Mouse (Mus musculus): ENCODE measurements at regions not wholly inside any gene's neighbourhood (a gene's known extent, or its start where the extent isn't known, plus 50 kb on each side); places are given as distances from the start of the nearest gene placed in this dataset.

- WGBS: 75% methylated on average over 11 of the region's 11 CpGs
- ATAC-seq: no peak
- H3K4me1 ChIP-seq (replicated peaks; ENCODE audit: control insufficient read depth, insufficient read depth, low read length): no peaks in the 10 kb centered on the region
- H3K27ac ChIP-seq (ENCODE audit: low read length): no peak overlapping the region
- no peaks in the 10 kb centered on the region for H3K9me3 ChIP-seq (ENCODE audit: control insufficient read depth, low read length)
- no peaks in the 10 kb centered on the region for H3K27me3 ChIP-seq (replicated peaks; ENCODE audit: control insufficient read depth, insufficient read depth, low read length)
- no peak overlapping the region for H3K4me3 ChIP-seq (replicated peaks; ENCODE audit: low read length)
- no peak overlapping the region for H3K4me2 ChIP-seq (ENCODE audit: low read length)
- no peaks in the 10 kb centered on the region for H3K36me3 ChIP-seq (ENCODE audit: control insufficient read depth, insufficient read depth)
- no peak overlapping the region for H3K9ac ChIP-seq (replicated peaks; ENCODE audit: low read depth, low read length)
Observed at GRCm38 (mm10) chr13:42593488-42594170, 86.8 kb upstream of the Phactr1 start.

- H3K9ac ChIP-seq (replicated peaks; ENCODE audit: low read depth, low read length): no peak overlapping the region
- no peak overlapping the region for H3K4me2 ChIP-seq (ENCODE audit: low read length)
- no peaks in the 10 kb centered on the region for H3K4me1 ChIP-seq (replicated peaks; ENCODE audit: control insufficient read depth, insufficient read depth, low read length)
- no peaks in the 10 kb centered on the region for H3K27me3 ChIP-seq (replicated peaks; ENCODE audit: control insufficient read depth, insufficient read depth, low read length)
- ATAC-seq: no peak
- no peak overlapping the region for H3K27ac ChIP-seq (ENCODE audit: low read length)
- WGBS: 62% methylated on average over 3 of the region's 3 CpGs
- H3K36me3 ChIP-seq (ENCODE audit: control insufficient read depth, insufficient read depth): no peaks in the 10 kb centered on the region
- H3K4me3 ChIP-seq (replicated peaks; ENCODE audit: low read length): no peak overlapping the region
- H3K9me3 ChIP-seq (ENCODE audit: control insufficient read depth, low read length): no peaks in the 10 kb centered on the region
Observed at GRCm38 (mm10) chr13:42595180-42595579, 85.2 kb upstream of the Phactr1 start.

- Histone ChIP-seq H3K4me2 (ENCODE audit: low read length) (no peak overlapping the region), H3K27ac (ENCODE audit: low read length) (no peak overlapping the region), H3K36me3 (ENCODE audit: control insufficient read depth, insufficient read depth) (no peaks in the 10 kb centered on the region), H3K27me3 (replicated peaks; ENCODE audit: control insufficient read depth, insufficient read depth, low read length) (no peaks in the 10 kb centered on the region), H3K9ac (replicated peaks; ENCODE audit: low read depth, low read length) (no peak overlapping the region), H3K4me1 (replicated peaks; ENCODE audit: control insufficient read depth, insufficient read depth, low read length) (no peaks in the 10 kb centered on the region), H3K9me3 (ENCODE audit: control insufficient read depth, low read length) (no peaks in the 10 kb centered on the region; the same call in 1 of the 2 replicates), H3K4me3 (replicated peaks; ENCODE audit: low read length) (no peak overlapping the region)
- WGBS: 90% methylated on average over 3 of the region's 3 CpGs
- no peak for ATAC-seq
Observed at GRCm38 (mm10) chr13:42597781-42598180, 82.6 kb upstream of the Phactr1 start.

GRCm38 (mm10) chr13:42603308-42603707, 77.1 kb upstream of the Phactr1 start:
- Histone ChIP-seq H3K27me3 (replicated peaks; ENCODE audit: control insufficient read depth, insufficient read depth, low read length) (no peaks in the 10 kb centered on the region), H3K9me3 (ENCODE audit: control insufficient read depth, low read length) (no peaks in the 10 kb centered on the region; the same call in 1 of the 2 replicates), H3K4me3 (replicated peaks; ENCODE audit: low read length) (no peak overlapping the region), H3K36me3 (ENCODE audit: control insufficient read depth, insufficient read depth) (no peaks in the 10 kb centered on the region), H3K4me1 (replicated peaks; ENCODE audit: control insufficient read depth, insufficient read depth, low read length) (no peaks in the 10 kb centered on the region), H3K4me2 (ENCODE audit: low read length) (no peak overlapping the region), H3K9ac (replicated peaks; ENCODE audit: low read depth, low read length) (no peak overlapping the region), H3K27ac (ENCODE audit: low read length) (no peak overlapping the region)
- 34% methylated on average over 4 of the region's 4 CpGs for WGBS
- no peak for ATAC-seq

GRCm38 (mm10) chr13:42607735-42608134, 72.7 kb upstream of the Phactr1 start:
- H3K4me3 ChIP-seq (replicated peaks; ENCODE audit: low read length): no peak overlapping the region
- no peak for ATAC-seq

GRCm38 (mm10) chr13:42608963-42609362, 71.5 kb upstream of the Phactr1 start:
- no peak overlapping the region for H3K9ac ChIP-seq (replicated peaks; ENCODE audit: low read depth, low read length)
- H3K27me3 ChIP-seq (replicated peaks; ENCODE audit: control insufficient read depth, insufficient read depth, low read length): no peaks in the 10 kb centered on the region
- no peak for ATAC-seq
- H3K4me2 ChIP-seq (ENCODE audit: low read length): no peak overlapping the region
- H3K36me3 ChIP-seq (ENCODE audit: control insufficient read depth, insufficient read depth): no peaks in the 10 kb centered on the region
- 24% methylated on average over 4 of the region's 4 CpGs for WGBS
- H3K27ac ChIP-seq (ENCODE audit: low read length): no peak overlapping the region
- H3K4me1 ChIP-seq (replicated peaks; ENCODE audit: control insufficient read depth, insufficient read depth, low read length): no peaks in the 10 kb centered on the region
- no peaks in the 10 kb centered on the region for H3K9me3 ChIP-seq (ENCODE audit: control insufficient read depth, low read length)
- no peak overlapping the region for H3K4me3 ChIP-seq (replicated peaks; ENCODE audit: low read length)

More at GRCm38 (mm10) chr13:42607735-42608134, 72.7 kb upstream of the Phactr1 start:
- H3K4me2 ChIP-seq (ENCODE audit: low read length): no peak overlapping the region
- WGBS: 69% methylated on average over 10 of the region's 10 CpGs
- H3K27me3 ChIP-seq (replicated peaks; ENCODE audit: control insufficient read depth, insufficient read depth, low read length): no peaks in the 10 kb centered on the region
- no peak overlapping the region for H3K9ac ChIP-seq (replicated peaks; ENCODE audit: low read depth, low read length)
- H3K36me3 ChIP-seq (ENCODE audit: control insufficient read depth, insufficient read depth): no peaks in the 10 kb centered on the region
- no peaks in the 10 kb centered on the region for H3K9me3 ChIP-seq (ENCODE audit: control insufficient read depth, low read length)
- no peak overlapping the region for H3K27ac ChIP-seq (ENCODE audit: low read length)
- no peaks in the 10 kb centered on the region for H3K4me1 ChIP-seq (replicated peaks; ENCODE audit: control insufficient read depth, insufficient read depth, low read length)

- Histone ChIP-seq H3K27me3 (replicated peaks; ENCODE audit: control insufficient read depth, insufficient read depth, low read length) (no peaks in the 10 kb centered on the region), H3K9ac (replicated peaks; ENCODE audit: low read depth, low read length) (no peak overlapping the region), H3K27ac (ENCODE audit: low read length) (no peak overlapping the region), H3K9me3 (ENCODE audit: control insufficient read depth, low read length) (no peaks in the 10 kb centered on the region), H3K4me3 (replicated peaks; ENCODE audit: low read length) (no peak overlapping the region), H3K36me3 (ENCODE audit: control insufficient read depth, insufficient read depth) (no peaks in the 10 kb centered on the region), H3K4me1 (replicated peaks; ENCODE audit: control insufficient read depth, insufficient read depth, low read length) (no peaks in the 10 kb centered on the region), H3K4me2 (ENCODE audit: low read length) (no peak overlapping the region)
- ATAC-seq: no peak
- 87% methylated on average over 4 of the region's 4 CpGs for WGBS
Observed at GRCm38 (mm10) chr13:42613326-42613725, 67.1 kb upstream of the Phactr1 start.

- WGBS: 83% methylated on average over 5 of the region's 5 CpGs
- no peak for ATAC-seq
- Histone ChIP-seq H3K27ac (ENCODE audit: low read length) (no peak overlapping the region), H3K4me1 (replicated peaks; ENCODE audit: control insufficient read depth, insufficient read depth, low read length) (no peaks in the 10 kb centered on the region), H3K36me3 (ENCODE audit: control insufficient read depth, insufficient read depth) (no peaks in the 10 kb centered on the region), H3K9me3 (ENCODE audit: control insufficient read depth, low read length) (no peaks in the 10 kb centered on the region), H3K4me2 (ENCODE audit: low read length) (no peak overlapping the region), H3K4me3 (replicated peaks; ENCODE audit: low read length) (no peak overlapping the region), H3K27me3 (replicated peaks; ENCODE audit: control insufficient read depth, insufficient read depth, low read length) (no peaks in the 10 kb centered on the region), H3K9ac (replicated peaks; ENCODE audit: low read depth, low read length) (no peak overlapping the region)
Observed at GRCm38 (mm10) chr13:42615826-42616225, 64.6 kb upstream of the Phactr1 start.

GRCm38 (mm10) chr13:42617225-42617624, 63.2 kb upstream of the Phactr1 start:
- H3K27ac ChIP-seq (ENCODE audit: low read length): no peak overlapping the region
- H3K36me3 ChIP-seq (ENCODE audit: control insufficient read depth, insufficient read depth): no peaks in the 10 kb centered on the region
- no peaks in the 10 kb centered on the region for H3K27me3 ChIP-seq (replicated peaks; ENCODE audit: control insufficient read depth, insufficient read depth, low read length)
- no peak overlapping the region for H3K4me2 ChIP-seq (ENCODE audit: low read length)
- no peaks in the 10 kb centered on the region for H3K4me1 ChIP-seq (replicated peaks; ENCODE audit: control insufficient read depth, insufficient read depth, low read length)
- no peaks in the 10 kb centered on the region for H3K9me3 ChIP-seq (ENCODE audit: control insufficient read depth, low read length)
- 76% methylated on average over 6 of the region's 6 CpGs for WGBS
- no peak for ATAC-seq
- H3K9ac ChIP-seq (replicated peaks; ENCODE audit: low read depth, low read length): no peak overlapping the region
- H3K4me3 ChIP-seq (replicated peaks; ENCODE audit: low read length): no peak overlapping the region

- H3K36me3 ChIP-seq (ENCODE audit: control insufficient read depth, insufficient read depth): no peaks in the 10 kb centered on the region
- H3K27ac ChIP-seq (ENCODE audit: low read length): no peak overlapping the region
- H3K27me3 ChIP-seq (replicated peaks; ENCODE audit: control insufficient read depth, insufficient read depth, low read length): no peaks in the 10 kb centered on the region
- H3K9ac ChIP-seq (replicated peaks; ENCODE audit: low read depth, low read length): no peak overlapping the region
- 64% methylated on average over 4 of the region's 4 CpGs for WGBS
- H3K4me1 ChIP-seq (replicated peaks; ENCODE audit: control insufficient read depth, insufficient read depth, low read length): no peaks in the 10 kb centered on the region
- H3K4me2 ChIP-seq (ENCODE audit: low read length): no peak overlapping the region
- H3K4me3 ChIP-seq (replicated peaks; ENCODE audit: low read length): no peak overlapping the region
- no peaks in the 10 kb centered on the region for H3K9me3 ChIP-seq (ENCODE audit: control insufficient read depth, low read length)
- ATAC-seq: no peak
Observed at GRCm38 (mm10) chr13:42617844-42618243, 62.6 kb upstream of the Phactr1 start.

Measured in forebrain, embryonic 16.5 days (tissue).